Mouse (Mus musculus) 3T3-L1 (cell line): ENCODE measurements at regions not wholly inside any gene's neighbourhood (a gene's known extent, or its start where the extent isn't known, plus 50 kb on each side); places are given as distances from the start of the nearest gene placed in this dataset.

Experiments
- DNase-seq: peaks from one replicate; pipeline ENCODE4 v3.0.0-alpha.2; 2015; ENCODE audit warnings: low read depth, low spot score

DNA sequence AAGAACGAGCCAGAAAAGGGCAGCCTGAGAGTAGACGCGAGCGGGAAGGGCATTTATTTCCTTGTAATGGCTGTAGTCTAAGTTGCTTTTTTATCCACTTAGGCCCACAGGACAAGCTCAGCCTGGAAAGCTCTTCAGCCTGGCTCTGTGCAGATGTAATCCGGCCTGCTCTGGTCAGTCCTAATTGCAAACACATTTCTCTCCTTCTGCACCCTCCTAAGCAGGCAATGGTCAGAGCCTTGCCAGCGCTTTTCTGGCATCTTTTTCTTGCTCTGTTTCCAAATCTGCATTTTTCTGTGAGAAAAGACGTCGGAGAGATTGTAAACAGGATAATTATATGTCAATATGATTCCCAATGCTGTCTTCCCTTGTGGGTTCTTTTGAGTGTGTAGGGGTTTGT lies 224.3 kb upstream of the Tank start:
- DNase-seq, result peak; percentile 83

DNA sequence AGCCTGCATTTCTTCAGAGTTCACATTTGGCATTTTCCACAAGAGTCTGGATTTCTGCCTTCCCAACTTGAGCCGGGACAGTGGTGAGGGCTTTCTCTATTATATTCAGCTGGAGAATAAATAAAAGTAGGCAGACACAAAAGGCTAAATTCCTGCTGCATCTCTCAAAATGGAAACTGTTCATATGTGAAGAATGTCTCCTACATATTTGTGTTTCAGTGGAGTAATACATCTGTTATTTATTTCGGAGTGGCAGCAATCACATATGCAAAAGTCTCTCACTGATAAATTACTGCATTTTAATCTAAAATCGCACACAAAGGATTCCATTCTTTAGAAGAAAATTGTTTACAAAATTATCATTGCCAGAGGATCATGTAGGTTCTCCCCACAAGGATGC lies 230.9 kb upstream of the Tank start:
- DNase-seq, result peak; percentile 13

DNA sequence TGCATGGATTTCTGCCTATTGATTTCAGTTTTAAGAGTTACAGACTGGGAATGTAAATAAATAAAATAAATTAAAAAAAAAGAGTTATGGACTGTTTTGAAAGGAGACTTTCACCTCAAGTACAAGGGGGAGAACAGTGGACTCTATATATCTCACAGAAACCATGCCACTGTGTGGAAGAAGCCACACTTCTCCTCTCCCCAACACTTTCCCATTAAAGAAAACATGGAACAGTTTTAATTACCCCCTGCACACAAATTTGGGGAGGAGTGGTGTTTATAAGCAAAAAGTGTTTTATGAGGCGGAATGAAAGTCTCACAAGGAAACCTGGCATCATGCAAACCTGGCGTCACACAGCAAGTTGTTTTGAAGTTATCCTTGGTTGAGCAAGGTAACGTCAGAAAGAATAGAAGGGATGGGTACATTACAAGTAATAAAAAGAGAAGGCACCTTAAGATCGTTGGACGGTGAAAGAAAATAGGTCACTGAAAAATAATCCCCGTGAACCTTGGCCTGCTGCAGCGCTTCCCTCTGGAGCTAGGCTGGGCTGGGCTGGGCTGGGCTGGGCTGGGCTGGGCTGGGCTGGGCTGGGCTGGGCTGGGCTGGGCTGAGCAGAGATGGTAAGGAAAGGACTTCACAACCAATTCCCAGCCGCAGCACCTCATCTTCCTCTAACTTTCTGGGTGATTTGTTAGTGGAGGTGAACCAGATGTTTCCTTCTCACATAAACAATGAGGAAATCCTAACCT lies 232.2 kb upstream of the Tank start:
- no peak for DNase-seq

DNA sequence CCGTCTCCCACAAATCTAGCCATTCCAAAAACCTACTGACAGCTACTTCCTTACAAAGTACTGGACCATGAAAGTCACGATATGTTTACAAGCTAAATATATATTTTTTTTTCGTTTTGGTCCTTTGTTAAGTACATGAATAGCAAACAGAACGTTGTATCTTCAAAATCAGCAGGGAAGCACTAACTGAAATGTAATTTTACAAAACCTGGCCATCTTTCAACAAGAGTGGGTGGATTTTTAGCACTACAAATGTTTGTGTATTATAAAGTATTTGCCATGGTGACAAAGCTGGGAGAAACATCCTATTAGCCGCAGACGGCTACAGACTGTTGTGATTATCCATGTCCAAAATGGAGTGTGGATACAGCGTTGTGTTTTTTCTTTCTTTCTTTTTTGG lies 233.1 kb upstream of the Tank start:
- no peak for DNase-seq

DNA sequence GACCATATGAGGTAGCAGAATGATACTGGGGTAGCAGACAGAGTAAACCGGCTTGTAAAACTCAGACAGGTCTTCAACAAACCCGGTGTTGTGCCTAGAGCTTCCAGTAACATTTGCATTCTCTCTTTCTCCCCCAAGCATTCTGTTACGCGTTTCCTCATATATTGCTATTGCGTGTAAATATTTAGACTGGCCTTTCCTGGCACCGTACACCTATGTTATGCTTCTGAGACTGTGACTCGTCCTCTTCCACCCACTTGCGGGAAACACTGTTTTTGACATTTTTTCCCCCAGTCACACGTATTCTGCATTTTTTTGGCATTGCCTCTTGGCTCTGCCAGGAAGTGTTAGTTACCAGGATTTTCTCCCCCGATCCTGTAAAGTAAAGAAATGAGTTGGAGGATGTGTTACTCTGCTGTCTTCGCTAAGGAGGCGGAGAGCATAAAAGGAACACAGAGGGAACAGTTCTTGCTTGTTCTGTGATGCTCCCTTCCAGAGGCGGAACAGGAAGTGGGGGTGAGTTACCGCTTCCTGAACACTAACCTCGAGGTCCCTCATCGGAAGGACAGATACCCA lies 233.7 kb upstream of the Tank start:
- peak; percentile 70 for DNase-seq

DNA sequence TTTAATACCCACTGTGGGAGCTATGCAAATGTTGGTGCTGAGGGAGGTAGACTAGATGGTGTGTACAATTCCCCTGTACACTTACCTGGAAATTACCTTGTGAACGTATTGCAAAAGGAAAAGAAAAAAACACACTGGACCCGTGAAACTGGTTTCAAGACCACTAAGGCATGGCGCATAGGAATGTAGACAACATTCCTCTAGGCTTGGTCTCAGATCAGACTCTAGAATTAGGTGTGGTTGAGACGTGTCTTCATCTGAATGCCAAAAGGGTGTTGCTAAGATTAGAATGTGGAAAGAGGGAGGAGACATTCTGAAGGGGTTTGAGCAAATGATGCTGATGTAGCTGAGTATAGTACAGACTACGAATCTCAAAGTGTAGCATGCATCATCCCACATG lies 237.1 kb upstream of the Tank start:
- DNase-seq, result peak; percentile 8

DNA sequence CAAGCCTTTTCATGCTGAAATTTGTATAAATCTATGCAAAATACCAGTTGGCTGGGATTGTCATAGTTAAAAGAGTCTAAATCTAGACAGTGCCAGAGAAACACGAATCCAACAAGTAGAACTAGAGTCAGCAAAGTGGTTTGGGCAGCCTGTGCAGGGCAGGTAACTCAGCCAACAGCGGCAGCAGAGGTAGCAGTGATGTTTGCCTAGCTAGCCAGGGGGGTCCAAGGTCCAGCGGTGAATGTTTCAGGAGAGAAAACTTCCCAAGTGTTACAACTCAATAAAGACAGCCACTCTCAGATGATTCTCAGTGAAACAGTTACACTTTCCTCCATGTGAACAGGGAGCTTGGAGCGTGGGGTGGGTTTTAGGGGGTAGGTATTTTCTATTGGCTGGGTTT lies 259.2 kb upstream of the Tank start:
- DNase-seq, result no peak

DNA sequence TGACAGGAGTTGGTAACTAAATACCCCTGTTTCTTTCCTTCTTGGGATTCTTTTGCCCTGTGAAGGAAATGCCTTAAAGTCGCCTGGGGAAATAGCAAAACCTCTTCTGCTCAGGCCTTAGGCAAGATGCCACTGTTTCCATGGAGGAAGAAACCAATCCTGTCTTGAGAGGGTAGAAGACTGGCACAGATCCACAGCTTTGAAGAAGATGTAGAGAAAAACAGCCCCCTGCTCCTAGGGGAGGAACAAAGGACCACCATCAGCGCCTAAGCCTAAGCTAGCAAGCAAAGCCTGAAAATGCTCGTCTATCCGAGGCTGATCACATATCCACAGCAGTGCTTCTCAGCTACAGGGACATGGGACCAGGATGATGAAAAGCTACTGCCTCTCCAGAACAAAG lies 268.0 kb upstream of the Tank start:
- no peak for DNase-seq

DNA sequence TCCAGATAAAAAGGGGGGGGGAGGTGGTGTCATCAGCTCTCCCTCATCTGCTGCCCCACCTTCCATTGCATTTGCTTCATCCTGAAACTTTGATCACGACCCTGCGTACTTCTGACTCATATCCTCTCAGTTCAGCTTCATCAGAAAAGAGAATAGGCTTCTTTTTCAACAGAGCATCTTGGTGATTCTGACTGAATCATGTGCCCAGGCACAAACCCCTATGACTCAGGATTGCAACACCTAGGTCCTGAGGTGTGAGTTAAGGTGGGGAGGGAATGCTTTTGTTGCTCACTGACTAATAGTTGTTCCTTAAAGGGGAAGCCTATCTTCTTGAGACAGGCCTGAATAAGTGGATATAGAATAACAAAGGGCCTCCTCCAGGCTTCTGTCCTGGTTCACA lies 269.2 kb upstream of the Tank start:
- DNase-seq, result peak; percentile 80

DNA sequence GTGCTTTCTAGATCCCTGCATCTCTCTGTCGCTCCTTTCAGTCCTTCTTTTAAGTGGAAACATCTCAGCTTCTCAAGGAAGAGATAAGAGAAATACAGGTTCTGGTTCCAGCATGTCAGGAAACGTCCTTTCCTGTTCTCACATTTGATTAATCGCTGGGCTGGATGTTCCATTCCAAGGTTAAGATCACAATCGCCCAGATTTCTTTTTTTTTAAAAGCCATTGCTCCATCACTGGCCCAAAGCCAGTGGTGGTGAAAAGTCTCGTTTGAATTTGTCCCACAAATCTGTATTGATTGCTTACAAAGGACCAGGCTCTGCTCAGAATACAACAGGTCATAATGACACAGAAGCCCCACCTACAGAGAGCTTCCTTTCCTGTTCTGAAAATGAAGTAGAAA lies 281.2 kb upstream of the Tank start:
- DNase-seq, result no peak

DNA sequence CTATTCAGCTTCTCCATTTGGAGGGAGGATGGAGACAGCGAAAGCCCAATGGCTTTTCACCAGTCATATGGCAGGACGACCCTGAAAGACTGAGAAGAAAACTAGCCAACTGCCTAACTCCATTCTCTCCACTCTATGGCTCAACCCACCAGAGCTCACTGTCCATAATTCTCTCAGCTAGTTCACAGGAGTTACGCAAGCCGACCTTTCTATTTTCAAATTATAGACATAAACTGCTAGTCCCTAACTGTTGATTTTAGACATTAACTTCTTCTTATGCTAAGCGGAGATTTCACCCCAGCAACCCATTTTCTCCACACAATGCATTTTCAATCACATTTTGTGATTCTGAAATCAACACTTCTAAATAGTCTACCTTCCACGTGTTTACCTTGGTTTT lies 281.8 kb upstream of the Tank start:
- peak; percentile 22 for DNase-seq

DNA sequence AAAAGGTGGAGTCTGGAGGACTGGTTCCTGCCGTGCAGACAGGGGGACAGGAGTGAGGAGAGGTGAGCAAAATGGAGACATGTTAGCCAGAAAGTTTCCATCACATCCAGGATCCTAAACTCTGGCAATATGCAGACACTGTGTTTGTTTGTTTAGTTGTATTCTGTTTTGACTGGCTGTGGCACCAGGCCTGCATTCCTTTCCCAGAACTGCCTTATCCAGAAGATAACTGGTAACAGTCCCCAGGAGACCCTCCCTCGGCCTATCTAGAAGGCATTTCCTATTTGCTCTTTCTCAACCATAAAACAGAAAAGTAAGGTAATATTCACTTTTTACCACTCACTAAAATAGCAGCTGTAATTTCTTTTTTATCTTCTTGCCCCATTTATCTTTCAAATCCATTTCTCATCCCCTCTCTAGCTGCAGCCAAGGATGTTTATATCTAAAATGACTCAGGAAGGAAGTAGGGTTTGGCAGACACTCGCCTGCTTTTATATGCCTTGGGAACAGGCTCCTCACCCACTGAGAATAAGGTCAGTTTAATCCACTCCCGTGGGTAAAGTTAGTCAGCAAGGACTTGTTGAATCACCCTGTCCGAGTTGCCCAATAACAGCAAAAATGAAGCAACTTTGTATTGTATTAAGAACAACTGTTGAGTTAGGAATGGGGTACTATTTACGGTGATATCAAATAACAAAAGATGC lies 283.0 kb upstream of the Tank start:
- peak; percentile 99 for DNase-seq

DNA sequence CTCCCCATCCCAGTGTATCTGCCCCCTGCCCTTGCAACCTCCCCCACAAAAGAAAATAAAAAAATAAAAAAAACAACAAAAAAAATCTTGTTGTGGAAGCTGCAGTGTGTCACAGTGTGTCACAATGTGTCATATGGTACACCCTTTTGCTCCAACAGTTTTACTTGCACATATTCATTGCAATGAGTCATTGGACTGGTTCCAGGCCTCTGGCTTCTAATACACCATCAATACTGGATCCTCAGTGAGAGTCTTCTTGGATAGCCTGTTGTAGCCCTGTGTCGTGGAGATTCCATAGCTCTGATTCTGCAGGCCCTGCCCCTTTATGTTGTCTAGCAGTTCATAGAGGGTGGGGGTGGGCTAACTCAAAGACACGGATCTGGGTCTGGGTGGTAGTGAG lies 290.1 kb upstream of the Tank start:
- peak; percentile 60 for DNase-seq

DNA sequence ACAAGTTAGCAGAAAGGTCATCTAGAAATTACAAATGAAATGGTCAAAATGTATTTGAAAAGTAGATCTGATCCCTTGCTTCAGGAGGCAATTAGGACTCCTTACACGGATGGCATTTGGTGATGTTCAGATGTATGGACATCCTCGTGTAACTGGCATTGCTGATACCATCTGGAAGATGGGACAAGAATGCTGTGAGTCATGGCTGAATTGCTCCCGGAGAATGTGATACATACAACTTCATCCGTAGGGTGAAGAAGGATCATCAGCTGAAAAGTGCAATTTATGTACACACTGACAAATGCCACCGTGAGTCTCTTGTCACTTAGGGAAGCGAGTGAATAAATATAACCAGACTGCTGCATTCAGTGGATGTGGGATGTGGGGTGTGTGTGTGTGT lies 293.7 kb upstream of the Tank start:
- peak; percentile 51 for DNase-seq

DNA sequence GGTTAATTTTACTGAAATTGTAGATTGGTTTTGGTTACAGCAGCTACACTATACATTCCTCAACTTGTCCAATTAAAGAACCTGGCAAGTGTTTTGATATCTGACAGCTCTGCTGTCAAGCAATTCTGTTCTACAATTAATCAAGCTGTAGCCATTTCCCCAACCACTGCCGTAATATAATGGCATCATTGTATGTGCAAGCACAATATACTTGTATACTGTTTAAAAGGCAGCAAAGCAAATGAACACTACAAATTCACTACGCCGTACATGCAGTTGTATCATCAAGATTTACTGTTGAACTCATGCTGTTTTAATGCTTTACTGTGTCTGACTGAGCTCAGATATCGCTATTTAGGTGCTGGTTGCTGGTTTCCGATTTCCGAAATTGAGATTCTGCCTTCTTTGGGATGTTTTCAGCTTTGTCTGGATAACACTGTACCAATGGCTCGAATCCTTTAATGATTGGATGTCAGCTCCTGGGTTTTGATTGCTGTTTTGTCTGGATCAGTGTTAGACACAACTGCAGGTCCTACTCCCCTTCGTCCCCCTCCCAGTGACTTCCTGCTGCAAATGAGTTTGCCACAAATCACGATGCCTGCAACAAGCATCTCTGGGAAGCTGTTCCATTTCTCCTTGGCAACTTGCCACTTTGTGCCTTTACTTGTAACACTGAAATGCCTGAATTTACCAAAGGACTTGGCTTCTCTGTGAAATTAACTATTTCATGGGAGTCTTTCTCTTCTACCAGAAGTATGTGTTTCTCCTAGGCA lies 294.4 kb upstream of the Tank start:
- DNase-seq, result no peak

DNA sequence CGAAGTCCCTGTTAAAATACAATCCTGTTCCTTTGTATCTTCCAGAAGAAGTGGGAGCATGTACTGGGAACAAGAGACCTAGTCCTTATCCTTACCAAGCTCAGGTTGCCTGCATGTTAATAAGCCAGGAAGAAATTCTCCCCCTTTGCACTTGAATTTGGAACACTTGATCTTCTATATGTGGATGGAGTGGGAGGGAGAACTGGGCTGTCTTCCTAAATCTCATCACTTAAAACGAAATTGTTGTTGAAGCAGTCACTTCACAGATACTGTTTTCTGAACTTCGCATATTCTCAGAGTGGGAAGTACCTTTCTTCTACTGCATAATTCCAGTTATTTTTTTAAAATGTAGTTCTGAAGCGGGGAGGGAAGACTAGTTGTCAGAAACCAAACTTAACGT lies 305.7 kb upstream of the Tank start:
- DNase-seq, result no peak

DNA sequence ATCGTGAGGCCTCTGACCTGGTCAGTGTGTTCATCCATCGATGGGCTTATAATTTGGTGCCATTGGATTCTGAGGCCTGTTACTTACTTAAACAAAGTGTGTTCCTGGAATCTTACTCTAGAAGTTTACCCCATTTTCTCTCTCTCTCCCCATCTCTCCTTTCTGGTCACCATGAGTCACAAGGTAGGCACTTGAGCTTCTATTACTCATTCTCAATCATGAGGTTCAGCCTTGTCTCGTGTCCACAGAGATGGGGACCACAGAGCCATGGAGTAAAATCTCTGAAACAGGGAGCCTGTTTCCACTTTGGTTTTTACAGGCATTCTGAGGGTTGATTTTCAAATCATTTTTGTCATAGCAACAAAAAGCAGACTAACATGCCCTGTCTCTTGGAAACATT lies 304.7 kb upstream of the Rbms1 start:
- DNase-seq, result peak; percentile 80

DNA sequence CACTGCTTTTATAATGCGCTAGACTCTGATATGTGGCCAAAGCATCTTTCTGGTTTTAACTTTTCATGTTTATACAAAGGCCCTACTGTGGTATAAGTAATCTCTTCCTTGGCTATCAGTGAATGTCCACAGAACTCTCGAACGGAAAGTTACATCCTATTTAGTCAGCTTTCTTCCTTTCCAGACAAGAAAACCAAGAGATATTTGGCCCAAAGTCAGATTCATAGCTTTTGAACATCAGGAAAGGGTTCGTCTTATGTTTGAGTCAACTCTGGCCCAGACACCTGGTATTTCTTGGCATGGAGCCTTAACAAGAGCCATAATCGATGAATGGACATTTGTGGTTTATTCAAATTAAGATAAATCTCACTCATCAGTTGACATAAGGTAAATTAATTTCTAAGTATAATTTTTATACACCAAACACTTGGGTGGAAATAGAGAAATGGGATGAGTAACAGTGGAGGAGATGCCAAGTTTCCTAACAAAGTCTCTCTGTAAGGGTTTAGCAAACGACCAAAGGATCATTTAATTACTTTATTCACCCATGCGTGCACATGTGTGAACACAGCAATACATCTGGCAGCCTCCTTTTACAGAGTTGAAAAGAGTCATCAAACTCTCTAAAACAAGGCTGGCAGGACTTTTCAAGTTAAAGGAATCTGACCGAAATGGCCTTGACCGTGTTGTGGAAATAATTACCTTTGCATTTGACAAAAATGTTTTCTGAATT lies 287.2 kb upstream of the Rbms1 start:
- peak; percentile 77 for DNase-seq

DNA sequence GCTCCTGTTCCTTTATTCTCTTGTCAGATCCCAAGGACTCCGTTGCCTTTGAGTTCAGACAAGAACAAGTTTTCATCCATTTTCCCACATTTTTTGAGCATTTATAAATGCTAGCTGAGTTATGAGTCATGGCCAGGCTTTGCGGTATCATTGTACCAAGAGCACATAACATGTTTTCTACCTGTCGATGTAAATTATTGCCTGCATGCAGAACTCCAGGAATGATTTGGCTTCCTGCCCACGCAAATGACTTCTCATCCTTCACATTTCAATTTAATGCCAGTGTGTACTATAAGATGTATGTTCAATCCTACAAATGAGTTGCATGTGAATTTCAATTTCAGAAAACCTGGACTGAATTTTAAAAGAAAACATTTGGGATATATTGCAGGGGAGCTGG lies 285.0 kb upstream of the Rbms1 start:
- peak; percentile 84 for DNase-seq

DNA sequence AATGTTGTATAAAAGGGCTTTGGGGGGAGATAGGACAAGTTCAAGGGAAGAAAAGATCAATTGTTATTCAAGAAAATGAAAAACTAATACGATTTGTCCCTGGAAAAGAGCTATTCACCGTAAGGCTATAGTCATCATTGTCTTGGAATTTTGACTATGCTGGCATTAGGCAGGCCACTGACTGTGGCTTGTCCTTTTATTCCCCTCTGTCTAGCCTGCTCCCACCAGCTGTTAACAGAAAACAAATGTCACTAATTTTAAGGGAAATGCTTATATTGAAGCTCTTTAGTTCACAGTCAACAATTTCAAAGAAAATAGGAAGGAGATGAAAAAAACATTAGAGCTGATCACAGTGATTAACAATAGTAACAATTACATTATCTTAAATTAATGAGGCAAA lies 284.3 kb upstream of the Rbms1 start:
- peak; percentile 73 for DNase-seq

DNA sequence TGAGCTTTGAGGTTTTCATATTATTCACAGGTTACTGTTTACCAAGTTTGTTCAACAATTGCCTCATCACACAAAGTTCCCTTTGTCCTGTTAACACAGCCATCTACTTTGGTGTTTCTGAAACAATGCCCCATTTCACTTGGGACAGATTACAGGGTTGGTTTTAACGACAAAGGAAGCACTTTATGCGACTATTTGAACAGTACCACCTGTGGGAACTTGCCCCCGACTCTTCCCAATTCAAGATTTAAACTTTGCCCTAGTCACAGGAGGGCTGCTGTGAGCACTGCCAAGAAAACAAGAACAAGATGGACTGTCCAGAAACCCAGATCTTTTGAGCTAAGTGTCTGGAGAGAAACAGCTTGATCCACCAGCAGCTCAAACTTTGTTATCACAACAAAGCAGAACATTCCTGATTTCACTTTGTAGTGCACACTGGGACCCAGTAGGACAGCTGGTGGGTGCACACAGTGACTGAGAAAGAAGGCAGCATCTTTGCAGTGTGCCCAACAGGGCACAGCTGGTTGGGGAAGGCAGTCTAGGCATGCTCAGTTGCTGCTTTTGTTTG lies 283.8 kb upstream of the Rbms1 start:
- peak; percentile 62 for DNase-seq
